Mouse (Mus musculus): ENCODE data around the gene Gm14214. TPM values are rescaled to one million over a fixed set of nuclear protein-coding genes. Genes with fewer than 3 reads are reported as not detected.

Gm14214 gene
- polyA plus RNA-seq (2014; fragmentation: Illumina TruSeq; extraction: RNeasy Lipid Tissue Mini Kit (QIAGEN cat#74804); ENCODE audit: low replicate concordance): not detected

DNA sequence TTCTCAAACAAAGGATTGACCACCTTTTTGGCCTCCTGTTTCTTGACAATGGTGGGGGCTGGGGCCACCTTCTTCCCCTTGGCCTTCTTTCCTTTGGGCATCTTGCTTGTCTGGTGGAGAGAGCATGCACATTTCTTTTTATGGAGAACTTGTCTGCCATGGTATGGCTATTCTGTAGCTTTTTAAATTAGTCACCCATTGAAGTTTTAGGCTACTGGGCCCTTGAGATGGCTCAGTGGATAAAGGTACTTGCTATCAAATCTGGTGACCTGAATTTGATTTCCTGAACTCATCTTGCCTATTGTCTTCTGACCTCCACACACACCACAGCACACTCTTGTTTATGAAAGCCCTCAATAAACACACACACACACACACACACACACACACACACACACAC lies at the start of gene Gm14214:
Gene Gm14214, minus strand, starts transcription at position 101 of the 400 bp plus-strand sequence.

DNA sequence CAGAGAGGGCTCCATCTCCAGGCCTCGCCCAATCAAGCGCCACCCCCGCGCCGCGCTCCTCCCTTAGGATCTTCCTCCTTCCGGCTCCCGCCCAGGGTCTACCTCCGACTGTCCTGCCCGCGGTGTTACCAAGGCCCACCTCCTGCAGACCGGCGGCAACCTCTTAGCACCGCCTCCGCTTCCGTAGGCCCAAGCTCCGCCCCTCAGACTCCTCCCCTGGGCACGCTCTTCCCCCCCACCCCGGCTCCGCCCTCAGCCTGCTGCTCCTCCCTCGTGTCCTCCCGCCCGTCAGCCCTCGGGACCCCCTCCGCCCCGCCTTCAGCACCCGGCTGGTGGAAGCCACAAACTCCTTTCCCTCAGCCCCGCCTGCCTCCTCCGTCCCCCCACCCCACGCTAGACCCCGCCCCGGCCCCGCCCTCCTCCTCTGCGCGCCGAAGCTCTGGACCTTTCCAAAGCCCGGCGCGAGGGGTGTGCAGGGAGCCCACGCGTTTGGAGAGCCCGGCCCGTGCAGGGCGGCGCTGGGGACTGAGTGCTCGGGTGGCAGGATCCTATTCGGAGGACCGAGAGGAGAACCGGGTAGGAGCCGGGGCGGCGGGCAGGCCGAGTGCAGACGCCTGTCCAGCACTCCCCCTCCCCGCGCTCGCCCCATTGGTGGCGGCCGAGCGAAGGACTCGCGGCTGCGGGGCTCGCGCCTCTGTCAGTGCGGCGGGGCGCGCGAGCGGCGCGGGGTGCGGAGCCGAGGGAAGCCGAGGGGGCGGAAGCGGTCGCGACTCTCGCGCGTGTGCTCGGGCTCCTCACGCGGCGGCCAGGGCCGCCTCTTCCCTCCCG lies 21.0 kb upstream of the Gm14214 start, which contains the start of the genes Raly and a:
Gene Raly, plus strand, starts transcription at position 441 of the 828 bp plus-strand sequence.
Gene a, plus strand, starts transcription at position 747 of the 828 bp plus-strand sequence.

Other genes starting within 250 kb of the Gm14214 start
- not detected for gene 1700003F12Rik, start 222.9 kb downstream of the Gm14214 start, polyA plus RNA-seq (2014; fragmentation: Illumina TruSeq; extraction: RNeasy Lipid Tissue Mini Kit (QIAGEN cat#74804); ENCODE audit: low replicate concordance)
- not detected for gene Actl10, start 218.3 kb downstream of the Gm14214 start, polyA plus RNA-seq (2014; fragmentation: Illumina TruSeq; extraction: RNeasy Lipid Tissue Mini Kit (QIAGEN cat#74804); ENCODE audit: low replicate concordance)
- not detected for gene Necab3, start 211.1 kb downstream of the Gm14214 start, polyA plus RNA-seq (2014; fragmentation: Illumina TruSeq; extraction: RNeasy Lipid Tissue Mini Kit (QIAGEN cat#74804); ENCODE audit: low replicate concordance)
- gene E2f1, start 200.1 kb downstream of the Gm14214 start, polyA plus RNA-seq (2014; fragmentation: Illumina TruSeq; extraction: RNeasy Lipid Tissue Mini Kit (QIAGEN cat#74804); ENCODE audit: low replicate concordance): not detected
- 8.1 TPM for gene Pxmp4, start 166.3 kb downstream of the Gm14214 start, polyA plus RNA-seq (2014; fragmentation: Illumina TruSeq; extraction: RNeasy Lipid Tissue Mini Kit (QIAGEN cat#74804); ENCODE audit: low replicate concordance)
- not detected for gene Zfp341, start 156.7 kb downstream of the Gm14214 start, polyA plus RNA-seq (2014; fragmentation: Illumina TruSeq; extraction: RNeasy Lipid Tissue Mini Kit (QIAGEN cat#74804); ENCODE audit: low replicate concordance)
- gene 4930519P11Rik, start 156.6 kb downstream of the Gm14214 start, polyA plus RNA-seq (2014; fragmentation: Illumina TruSeq; extraction: RNeasy Lipid Tissue Mini Kit (QIAGEN cat#74804); ENCODE audit: low replicate concordance): not detected
- 57.0 TPM for gene Chmp4b, start 118.3 kb downstream of the Gm14214 start, polyA plus RNA-seq (2014; fragmentation: Illumina TruSeq; extraction: RNeasy Lipid Tissue Mini Kit (QIAGEN cat#74804); ENCODE audit: low replicate concordance)
- gene Raly, start 21.1 kb upstream of the Gm14214 start, polyA plus RNA-seq (2014; fragmentation: Illumina TruSeq; extraction: RNeasy Lipid Tissue Mini Kit (QIAGEN cat#74804); ENCODE audit: low replicate concordance): 96.0 TPM
- gene a, start 21.4 kb upstream of the Gm14214 start, polyA plus RNA-seq (2014; fragmentation: Illumina TruSeq; extraction: RNeasy Lipid Tissue Mini Kit (QIAGEN cat#74804); ENCODE audit: low replicate concordance): not detected
- 293 TPM for gene Eif2s2, start 122.9 kb upstream of the Gm14214 start, polyA plus RNA-seq (2014; fragmentation: Illumina TruSeq; extraction: RNeasy Lipid Tissue Mini Kit (QIAGEN cat#74804); ENCODE audit: low replicate concordance)
- gene Gm14226, start 248.2 kb upstream of the Gm14214 start, polyA plus RNA-seq (2014; fragmentation: Illumina TruSeq; extraction: RNeasy Lipid Tissue Mini Kit (QIAGEN cat#74804); ENCODE audit: low replicate concordance): not detected